Mouse (Mus musculus): Measurements from ENCODE around the gene Reep6.

- no peak for TF ChIP-seq CTCF (IDR thresholded peaks at IDR 0.05; ENCODE audit: extremely low read depth, insufficient read length, insufficient replicate concordance, low read depth, low read length)
- no peak for TF ChIP-seq POLR2A (IDR thresholded peaks at IDR 0.05; ENCODE audit: low read depth, low read length)
Measured at GRCm38 (mm10) chr10:80321670-80322581, 7.8 kb upstream of the Reep6 start.
